Mouse (Mus musculus) heart, adult 2 months (tissue): ENCODE measurements at regions not wholly inside any gene's neighbourhood (a gene's known extent, or its start where the extent isn't known, plus 50 kb on each side); places are given as distances from the start of the nearest gene placed in this dataset.
A peak's percentile ranks its signal among the peaks of the same experiment; 100 is the strongest.

Source experiments
- DNase-seq, 2 experiments: peaks; one replicate each; pipeline ENCODE4 v3.0.0; 2021
- H3K27ac ChIP-seq: fragments of 200-600 bp; 2 replicates; pipeline ENCODE4 v1.8.1; 2022
- H3K27me3 ChIP-seq: fragments of 200-500 bp; 2 replicates; pipeline ENCODE4 v1.6.1; 2012; ENCODE audit warnings: mild to moderate bottlenecking, low read length, inconsistent platforms, mixed read lengths; ENCODE audit not compliant: control insufficient read depth, insufficient read depth
- H3K36me3 ChIP-seq: fragments of 200-500 bp; 2 replicates; pipeline ENCODE4 v1.6.1; 2012; ENCODE audit warnings: low read length, inconsistent platforms; ENCODE audit not compliant: control insufficient read depth, insufficient read depth
- H3K4me1 ChIP-seq: fragments of 200-500 bp; 2 replicates; pipeline ENCODE4 v1.6.1; 2011; ENCODE audit warnings: low read length; ENCODE audit not compliant: control insufficient read depth, insufficient read depth
- H3K4me3 ChIP-seq: fragments of 200-600 bp; 2 replicates; pipeline ENCODE4 v1.8.1; 2022
- H3K79me2 ChIP-seq: fragments of 200-500 bp; replicated peaks from 2 replicates; pipeline ENCODE4 v1.6.1; 2012; ENCODE audit warnings: mild to moderate bottlenecking, inconsistent platforms, low read length, moderate library complexity, mixed read lengths; ENCODE audit not compliant: control insufficient read depth, insufficient read depth
- H3K9ac ChIP-seq: fragments of 200-500 bp; 2 replicates; pipeline ENCODE4 v1.6.1; 2012; ENCODE audit warnings: low read depth, mild to moderate bottlenecking, control low read depth, inconsistent platforms, low read length, mixed read lengths
- CTCF ChIP-seq: fragments of 200-600 bp; IDR thresholded peaks from 2 replicates; pipeline ENCODE4 v1.8.1; 2022; ENCODE audit warnings: antibody characterized with exemption, mild to moderate bottlenecking, moderate library complexity
- EP300 ChIP-seq: fragments of 200-500 bp; IDR thresholded peaks from 2 replicates; pipeline ENCODE4 v1.6.1; 2011; ENCODE audit warnings: low read depth, low read length, control low read depth; ENCODE audit not compliant: insufficient read depth
- POLR2A ChIP-seq: fragments of 200-500 bp; IDR thresholded peaks from 2 replicates; pipeline ENCODE4 v1.6.1; 2011; ENCODE audit warnings: mild to moderate bottlenecking, low read depth, low read length, control low read depth; ENCODE audit not compliant: insufficient read depth
- WGBS: fragments of 180-500 bp; shearing (Covaris S2); methylation state at CpG from one replicate; pipeline ENCODE4 v1.1.7; 2018; 5-methylcytosine and 5-hydroxymethylcytosine counted together
- intact Hi-C: fragments of 180-260 bp; cut with DNase I; formaldehyde crosslinking; loops from one replicate; pipeline ENCODE4 v1.15.1; 2025

DNA sequence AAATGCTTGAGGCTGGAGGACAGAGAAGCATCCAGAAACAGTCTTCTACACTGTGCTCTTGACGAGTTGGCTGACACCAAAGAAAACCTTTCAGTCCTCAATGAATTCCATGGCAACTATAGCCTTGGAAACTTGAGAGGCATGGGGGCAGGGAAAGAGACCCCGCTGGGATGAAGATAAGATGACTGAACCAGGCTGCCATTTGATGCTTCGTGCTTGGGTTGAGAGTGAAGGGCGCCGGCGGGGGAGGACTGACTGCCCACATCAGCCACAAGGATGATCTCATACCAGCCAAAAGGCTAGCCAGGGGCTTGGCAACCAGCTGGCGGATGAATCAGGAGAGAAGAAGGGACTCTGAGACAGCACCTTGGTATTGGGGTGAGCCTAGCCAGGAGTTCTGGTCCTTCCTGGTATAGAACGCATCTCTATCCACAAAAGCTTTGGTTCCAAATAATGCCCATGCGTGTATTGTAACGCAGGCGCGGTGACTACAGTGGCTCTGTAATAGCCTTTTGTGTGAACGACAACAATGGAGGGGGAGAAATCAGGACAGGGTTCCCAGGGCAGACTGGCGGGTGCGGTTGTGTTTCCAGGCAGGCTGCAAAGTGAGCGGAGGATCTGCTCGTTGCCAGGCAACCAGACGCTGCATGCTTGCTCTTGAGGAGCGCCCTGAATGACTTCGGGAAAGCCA is 55.0 kb upstream of the Dars start:
- peak overlapping the region; percentile 61 for H3K27ac ChIP-seq
- no peaks in the 10 kb centered on the region for H3K36me3 ChIP-seq
- TF ChIP-seq CTCF (no peak), POLR2A (no peak), EP300 (no peak)
- H3K4me3 ChIP-seq, result peak overlapping the region; percentile 5; the same call in 1 of the 2 replicates
- intact Hi-C loops, result loop anchor here (2.0 kb wide), 2 partner anchors 15 to 119 kb away; no protein-coding TSS in a partner anchor
- no peaks in the 10 kb centered on the region for H3K79me2 ChIP-seq
- H3K4me1 ChIP-seq, result peaks cover 5% of the 10 kb centered on the region
- WGBS, result 4% methylated on average over 20 of the region's 20 CpGs
- H3K9ac ChIP-seq, result 0 out of 2 replicates have a peak overlapping the region, but pooled peaks have one; percentile 7
- DNase-seq, result peak; percentile 69 to 74
- H3K27me3 ChIP-seq, result no peaks in the 10 kb centered on the region

- no peaks in the 10 kb centered on the region for H3K79me2 ChIP-seq
- DNase-seq, result no peak
- no peaks in the 10 kb centered on the region for H3K27me3 ChIP-seq
- H3K4me3 ChIP-seq, result no peak overlapping the region
- TF ChIP-seq EP300 (no peak), POLR2A (no peak), CTCF (no peak)
- H3K9ac ChIP-seq, result no peak overlapping the region
- WGBS, result 45% methylated on average over 2 of the region's 2 CpGs
- H3K4me1 ChIP-seq, result peaks cover 5% of the 10 kb centered on the region
- H3K36me3 ChIP-seq, result no peaks in the 10 kb centered on the region
- intact Hi-C loops, result no loop called here
- H3K27ac ChIP-seq, result no peak overlapping the region
These were observed 53.6 kb upstream of the Dars start for GRCm38 (mm10) chr1:128470786-128471185.

DNA sequence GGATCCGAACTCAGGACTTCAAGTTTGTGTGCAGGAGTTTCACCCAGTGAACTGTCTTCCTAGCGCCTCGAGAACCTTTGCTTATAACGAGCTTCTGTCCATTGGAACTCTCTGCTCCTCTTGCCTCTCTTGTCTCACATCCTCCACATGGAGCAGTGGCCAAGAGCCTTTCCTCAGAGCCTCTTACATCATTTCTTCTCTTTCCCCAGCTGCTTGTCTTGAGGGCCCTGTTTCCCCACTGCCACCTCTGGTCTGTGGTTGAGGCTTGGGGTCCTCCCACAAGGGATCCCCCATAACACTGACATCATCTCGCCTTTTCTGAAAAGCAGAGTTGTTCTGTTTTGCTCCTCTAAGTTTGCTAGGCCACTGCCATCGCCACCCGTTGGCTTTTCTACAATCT is 51.9 kb upstream of the Dars start:
- H3K27me3 ChIP-seq, result no peaks in the 10 kb centered on the region
- H3K4me1 ChIP-seq, result peaks cover 5% of the 10 kb centered on the region
- no peak for TF ChIP-seq EP300
- TF ChIP-seq CTCF, result no peak
- no peak for TF ChIP-seq POLR2A
- DNase-seq, result no peak
- WGBS, result 87% methylated on average over 7 of the region's 7 CpGs
- no peaks in the 10 kb centered on the region for H3K79me2 ChIP-seq
- no peak overlapping the region for H3K4me3 ChIP-seq
- H3K36me3 ChIP-seq, result no peaks in the 10 kb centered on the region
- H3K9ac ChIP-seq, result no peak overlapping the region
- no peak overlapping the region for H3K27ac ChIP-seq
- intact Hi-C loops, result no loop called here
